Mouse (Mus musculus): ENCODE results near the gene Jund. TPM values are rescaled to one million over a fixed set of nuclear protein-coding genes. Genes with fewer than 3 reads are reported as not detected.
A peak's percentile ranks its signal among the peaks of the same experiment; 100 is the strongest.

The Jund gene
- total RNA-seq, 2 experiments from 2014 or later, result 166 to 187 TPM

DNA sequence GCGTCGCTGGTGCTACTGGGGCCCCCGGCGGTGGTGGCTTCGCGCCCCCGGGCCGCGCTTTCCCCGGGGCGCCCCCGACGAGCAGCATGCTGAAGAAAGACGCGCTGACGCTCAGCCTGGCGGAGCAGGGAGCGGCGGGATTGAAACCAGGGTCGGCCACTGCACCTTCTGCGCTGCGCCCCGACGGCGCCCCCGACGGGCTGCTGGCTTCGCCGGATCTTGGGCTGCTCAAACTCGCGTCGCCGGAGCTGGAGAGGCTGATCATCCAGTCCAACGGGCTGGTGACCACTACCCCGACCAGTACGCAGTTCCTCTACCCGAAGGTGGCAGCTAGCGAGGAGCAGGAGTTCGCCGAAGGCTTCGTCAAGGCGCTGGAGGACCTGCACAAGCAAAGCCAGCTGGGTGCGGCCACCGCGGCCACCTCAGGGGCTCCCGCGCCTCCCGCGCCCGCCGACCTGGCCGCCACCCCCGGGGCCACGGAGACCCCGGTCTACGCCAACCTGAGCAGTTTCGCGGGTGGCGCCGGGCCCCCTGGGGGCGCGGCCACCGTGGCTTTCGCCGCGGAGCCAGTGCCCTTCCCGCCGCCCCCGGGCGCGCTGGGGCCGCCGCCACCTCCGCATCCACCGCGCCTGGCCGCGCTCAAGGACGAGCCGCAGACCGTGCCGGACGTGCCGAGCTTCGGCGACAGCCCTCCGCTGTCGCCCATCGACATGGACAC, 526 bp downstream of the Jund start:
- peak in 1 of 2 experiments; percentile 67 for DNase-seq (ENCODE audit: low spot score in 2 of 2)

DNA sequence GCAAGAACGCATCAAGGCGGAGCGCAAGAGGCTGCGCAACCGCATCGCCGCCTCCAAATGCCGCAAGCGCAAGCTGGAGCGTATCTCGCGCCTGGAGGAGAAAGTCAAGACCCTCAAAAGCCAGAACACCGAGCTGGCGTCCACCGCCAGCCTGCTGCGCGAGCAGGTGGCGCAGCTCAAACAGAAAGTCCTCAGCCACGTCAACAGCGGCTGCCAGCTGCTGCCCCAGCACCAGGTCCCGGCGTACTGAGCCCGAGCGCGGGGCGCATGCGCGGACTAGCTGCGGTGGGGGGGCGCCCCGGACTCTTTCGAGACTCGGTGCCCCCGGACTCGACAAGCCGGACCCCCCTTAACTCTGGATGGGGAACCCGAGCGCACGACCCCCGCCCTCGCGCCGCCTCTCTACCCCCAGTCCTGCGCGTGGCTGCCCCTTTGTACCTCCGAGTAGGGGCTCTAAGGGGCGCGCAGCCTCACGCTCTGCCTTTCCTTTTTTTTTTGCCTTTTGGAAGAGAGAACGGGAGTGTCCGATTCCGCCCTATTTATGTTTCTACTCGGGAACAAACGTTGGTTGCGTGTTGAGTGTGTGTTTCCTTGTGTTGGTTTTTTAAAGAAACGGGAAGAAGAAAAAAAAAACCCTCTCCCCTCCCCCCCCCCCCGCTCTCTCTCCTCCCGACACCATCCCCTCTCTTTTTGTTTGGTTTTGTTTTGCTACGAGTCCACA, 1.2 kb downstream of the Jund start:
- peak; percentile 79 to 88 for DNase-seq (ENCODE audit: low spot score in 2 of 2)

DNA sequence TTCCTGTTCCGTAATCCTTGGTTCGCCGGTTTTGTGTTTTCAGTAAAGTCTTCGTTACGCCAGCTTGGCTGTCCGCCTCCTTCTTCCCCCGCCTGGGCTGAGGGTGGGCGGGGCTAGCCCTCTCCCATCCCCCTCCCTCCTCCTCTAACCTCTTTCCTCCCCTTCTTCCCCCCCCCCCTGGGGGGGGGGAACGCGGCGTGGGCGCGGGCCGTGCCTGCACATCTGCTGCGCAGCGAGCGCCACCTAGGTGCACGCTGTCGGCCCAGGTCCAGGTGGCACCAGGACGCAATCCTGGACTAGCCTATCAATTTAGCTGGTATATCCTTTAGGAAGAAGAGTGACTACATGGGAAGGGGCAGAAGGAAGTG, 1.8 kb downstream of the Jund start:
- peak; percentile 77 to 88 for DNase-seq (ENCODE audit: low spot score in 2 of 2)

DNA sequence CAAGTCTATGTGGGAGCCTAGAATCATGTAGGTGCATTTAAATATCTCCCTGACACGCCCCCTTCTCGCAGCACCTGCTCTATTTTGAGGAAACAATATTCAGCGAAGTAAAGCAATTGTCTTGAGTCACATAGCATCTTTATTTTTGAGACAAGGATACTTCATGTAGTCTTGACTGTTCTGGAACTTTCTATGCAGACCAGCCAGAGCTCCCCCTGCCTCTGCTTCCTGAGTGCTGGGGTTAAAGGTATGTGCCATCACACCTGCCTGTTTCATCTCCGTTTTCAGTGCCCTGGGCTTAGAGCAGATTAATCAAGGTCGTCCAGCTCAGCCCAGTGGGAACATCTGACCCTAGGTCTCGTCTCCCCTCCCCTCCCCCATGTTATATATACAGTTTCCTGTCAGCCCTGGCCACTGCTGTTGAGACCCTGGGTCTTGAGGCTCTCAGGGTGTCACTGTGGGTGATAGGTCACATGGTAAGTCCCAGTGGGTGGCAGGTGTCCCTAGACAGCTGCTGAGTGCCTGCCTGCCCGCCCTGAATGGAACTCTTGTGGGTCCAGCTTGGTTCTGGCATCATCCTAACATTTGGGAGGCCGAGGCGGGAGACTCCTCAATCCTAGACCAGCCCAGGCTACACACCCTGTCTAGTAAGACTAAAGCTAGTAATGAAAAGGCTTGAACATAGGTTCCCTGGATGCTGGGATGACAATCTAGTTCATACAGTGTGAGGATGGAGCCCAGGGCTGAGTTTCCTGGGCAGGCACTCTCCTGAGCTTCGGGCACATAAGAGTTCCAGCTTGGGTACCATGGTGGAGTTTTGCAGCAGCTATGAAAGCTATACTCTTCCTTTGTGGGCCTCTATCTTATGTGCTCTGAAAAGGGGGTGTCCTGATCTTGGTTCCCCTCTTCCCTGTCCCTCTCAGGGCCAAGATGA, 2.6 kb downstream of the Jund start:
- DNase-seq (ENCODE audit: low spot score in 2 of 2), result no peak

DNA sequence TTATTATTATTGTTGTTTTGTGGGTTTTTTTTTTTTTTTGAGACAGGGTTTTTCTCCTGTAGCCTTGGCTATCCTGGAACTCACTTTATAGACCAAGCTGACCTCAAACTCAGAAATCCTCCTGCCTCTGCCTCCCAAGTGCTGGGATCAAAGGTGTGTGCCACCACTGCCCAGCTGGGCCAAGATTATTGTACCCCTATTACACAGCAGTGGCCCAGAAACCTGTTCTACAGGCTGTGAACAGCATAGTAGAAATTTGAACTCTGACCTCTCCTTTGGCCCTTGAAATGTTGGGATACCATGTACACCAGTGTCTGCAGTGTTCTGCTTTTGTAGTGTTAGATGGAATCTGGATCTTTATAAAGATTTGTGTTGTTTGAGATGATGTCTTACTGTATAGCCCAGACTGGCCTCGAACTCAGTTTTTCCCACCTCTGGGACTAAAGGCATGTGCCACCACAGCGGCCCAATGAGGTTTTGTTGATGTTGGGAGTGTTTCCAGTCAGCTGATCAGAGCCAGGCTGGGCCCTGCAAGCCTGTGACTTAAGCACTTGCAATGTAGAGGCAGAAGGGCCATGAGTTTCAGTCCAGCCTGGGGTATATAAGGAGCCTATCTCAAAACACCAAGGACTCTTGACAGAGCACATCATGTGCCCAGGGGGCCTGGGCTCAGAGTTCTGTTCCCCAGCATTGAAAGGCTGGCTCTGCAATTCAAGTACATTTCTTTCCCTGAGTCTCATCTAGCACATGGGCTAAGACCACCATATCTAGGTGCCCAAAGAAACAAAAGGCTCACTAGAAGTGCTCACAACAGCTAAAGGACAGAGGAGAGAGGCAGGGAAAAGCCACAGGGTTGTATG, 3.5 kb downstream of the Jund start:
- no peak for DNase-seq (ENCODE audit: low spot score in 2 of 2)

DNA sequence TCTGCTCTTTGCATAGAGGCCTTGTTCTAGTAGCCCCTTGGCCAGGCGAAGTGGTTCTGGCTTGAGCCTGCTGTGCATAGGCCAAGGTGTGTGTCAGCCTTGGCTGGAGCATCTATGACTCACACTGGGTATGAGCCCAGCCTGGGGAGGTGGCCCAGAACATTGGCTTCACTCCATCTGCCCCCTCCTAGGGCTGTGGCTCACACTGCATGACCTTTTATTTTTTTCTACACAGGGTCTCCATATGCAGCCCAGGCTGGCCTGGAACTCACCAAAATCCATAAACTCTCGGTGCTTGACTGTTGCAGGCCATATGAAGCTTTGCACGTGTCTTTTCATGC, 4.1 kb downstream of the Jund start:
- DNase-seq (ENCODE audit: low spot score in 2 of 2), result peak; percentile 47 to 56

DNA sequence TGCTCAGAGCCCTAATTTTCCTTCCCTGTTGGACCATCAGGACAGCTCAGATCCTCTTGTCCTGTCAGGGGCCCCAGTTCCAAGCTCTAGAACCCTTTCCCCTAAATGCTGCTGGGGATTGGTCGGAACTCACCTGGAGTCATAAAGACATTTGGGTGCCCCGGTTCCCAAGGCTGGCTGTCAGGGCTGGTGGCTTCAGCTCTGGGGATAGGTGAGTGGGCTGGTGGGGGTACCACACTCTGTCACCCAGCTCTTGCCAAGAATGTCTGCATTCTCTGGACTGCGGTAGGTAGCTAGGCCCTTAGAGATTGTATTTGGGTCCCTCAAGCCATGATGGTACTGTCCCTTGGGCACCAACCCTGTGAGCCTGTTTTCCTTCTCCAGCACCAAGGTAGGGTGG, 4.5 kb downstream of the Jund start, which contains the start of gene Iqcn:
Iqcn (plus strand) TSS at position 171 of the 400 bp plus-strand sequence.
- no peak for DNase-seq (ENCODE audit: low spot score in 2 of 2)

DNA sequence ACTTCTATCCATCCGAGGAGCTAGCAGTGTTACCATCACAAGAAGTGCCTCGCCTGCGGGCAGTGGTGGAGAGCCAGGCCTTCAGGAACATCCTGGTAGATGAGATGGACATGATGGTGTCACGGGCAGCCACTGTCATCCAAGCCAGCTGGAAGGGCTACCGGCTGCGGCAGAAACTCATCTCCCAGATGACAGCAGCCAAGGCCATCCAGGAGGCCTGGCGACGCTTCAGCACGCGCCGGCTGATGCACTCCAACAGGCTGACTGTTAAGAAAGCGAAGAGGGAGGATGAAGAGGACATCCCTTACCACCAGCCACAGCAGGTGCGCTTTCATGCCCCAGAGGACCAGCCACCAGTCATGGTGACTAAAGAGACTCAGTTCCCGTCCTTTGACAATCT, 9.5 kb downstream of the Jund start:
- no peak for DNase-seq (ENCODE audit: low spot score in 2 of 2)

DNA sequence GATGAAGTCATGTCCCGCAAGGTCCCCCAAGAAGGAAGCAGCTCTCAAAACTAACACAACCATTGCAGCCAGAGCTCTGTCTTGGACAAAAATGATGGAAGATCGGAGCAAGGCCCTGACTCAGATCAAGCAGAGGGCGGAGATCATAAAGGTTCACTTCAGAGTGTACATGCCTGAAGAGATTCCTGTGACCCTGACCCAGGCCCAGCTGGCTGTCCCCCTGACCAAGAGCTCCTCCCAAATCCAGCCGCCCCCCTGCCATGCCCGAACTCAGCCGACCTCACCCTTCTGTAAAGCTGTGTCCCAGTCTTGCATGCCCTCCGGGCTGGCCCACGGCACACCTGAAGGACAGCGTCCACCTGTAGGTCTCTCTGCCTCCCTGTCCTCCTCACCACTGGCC, 11.0 kb downstream of the Jund start:
- DNase-seq (ENCODE audit: low spot score in 2 of 2), result no peak

DNA sequence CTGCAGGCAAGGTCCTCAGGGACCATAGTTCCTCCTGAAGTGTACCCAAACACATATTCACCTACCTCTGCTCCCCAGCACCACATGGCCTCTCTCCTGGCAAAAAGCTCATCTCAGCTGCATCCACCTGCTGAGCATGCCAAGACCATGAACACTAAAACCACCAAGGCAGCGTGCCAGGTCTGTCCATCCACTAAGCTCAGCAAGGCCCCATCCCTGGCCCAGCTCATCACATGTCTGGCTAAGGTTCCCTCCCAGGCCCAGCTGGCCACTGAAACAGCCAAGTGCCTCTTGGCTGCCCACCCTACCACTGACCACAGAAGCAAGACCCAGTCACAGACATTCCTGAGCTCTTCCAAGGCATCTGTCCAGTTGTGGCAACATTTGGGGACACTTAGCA, 11.5 kb downstream of the Jund start:
- no peak for DNase-seq (ENCODE audit: low spot score in 2 of 2)

DNA sequence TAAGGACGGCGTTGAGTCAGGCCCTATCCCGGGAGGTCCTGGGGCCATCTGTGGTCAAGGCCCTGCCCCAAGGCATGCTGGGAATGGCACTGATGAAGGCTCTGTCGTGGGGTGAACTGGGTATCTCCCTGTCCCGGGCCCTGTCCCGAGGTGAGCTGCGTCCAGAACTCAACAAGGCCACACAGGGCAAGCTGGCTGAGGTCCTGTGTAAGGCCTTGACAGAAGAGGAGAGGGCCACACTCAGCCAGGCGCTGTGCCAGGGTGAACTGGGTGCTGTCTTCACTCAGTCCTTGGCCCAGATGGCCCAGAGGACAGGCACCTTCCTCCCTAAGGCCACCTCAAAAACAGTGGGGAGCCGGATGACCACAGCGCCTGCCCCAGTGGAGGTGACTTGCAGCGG, 12.3 kb downstream of the Jund start:
- DNase-seq (ENCODE audit: low spot score in 2 of 2), result no peak

DNA sequence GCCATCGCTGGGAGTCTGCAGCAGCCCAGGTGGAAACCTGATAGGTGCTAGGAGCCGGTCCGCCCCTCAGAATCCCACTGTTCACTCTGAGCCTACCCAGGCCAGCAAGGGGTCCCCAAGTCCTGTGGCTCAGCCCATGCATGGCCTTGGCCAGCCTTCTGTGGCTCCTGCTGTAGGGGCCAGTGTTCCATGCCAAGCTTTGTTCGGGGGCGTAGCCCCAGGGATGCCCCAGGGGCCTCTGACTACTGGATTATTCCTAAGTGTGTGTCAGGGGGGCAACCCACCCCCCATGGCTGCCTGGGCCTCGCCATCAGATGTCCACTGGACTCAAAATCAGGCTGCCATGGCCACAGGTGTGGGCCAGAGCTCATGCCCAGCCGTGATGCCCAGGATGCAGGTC, 15.2 kb downstream of the Jund start:
- no peak for DNase-seq (ENCODE audit: low spot score in 2 of 2)

DNA sequence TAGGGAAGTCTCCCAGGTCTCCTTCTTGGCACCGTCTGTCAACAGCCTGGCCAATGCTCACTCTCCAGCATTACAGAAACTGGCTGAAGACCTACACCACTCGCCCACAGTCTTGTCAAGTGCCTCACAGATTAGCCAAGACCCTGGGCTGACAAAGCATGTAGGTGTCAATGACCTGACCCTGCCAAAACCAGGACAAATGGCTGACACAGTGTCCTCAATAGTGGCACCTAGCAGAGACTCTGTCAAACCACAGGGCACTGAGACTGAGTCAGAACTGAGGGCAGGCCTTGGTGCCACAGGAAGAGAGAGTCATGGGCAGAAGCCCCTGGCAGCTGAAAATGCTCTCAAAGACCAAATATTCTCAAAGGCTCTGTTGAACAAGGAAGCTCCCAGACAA, 16.3 kb downstream of the Jund start:
- no peak for DNase-seq (ENCODE audit: low spot score in 2 of 2)

DNA sequence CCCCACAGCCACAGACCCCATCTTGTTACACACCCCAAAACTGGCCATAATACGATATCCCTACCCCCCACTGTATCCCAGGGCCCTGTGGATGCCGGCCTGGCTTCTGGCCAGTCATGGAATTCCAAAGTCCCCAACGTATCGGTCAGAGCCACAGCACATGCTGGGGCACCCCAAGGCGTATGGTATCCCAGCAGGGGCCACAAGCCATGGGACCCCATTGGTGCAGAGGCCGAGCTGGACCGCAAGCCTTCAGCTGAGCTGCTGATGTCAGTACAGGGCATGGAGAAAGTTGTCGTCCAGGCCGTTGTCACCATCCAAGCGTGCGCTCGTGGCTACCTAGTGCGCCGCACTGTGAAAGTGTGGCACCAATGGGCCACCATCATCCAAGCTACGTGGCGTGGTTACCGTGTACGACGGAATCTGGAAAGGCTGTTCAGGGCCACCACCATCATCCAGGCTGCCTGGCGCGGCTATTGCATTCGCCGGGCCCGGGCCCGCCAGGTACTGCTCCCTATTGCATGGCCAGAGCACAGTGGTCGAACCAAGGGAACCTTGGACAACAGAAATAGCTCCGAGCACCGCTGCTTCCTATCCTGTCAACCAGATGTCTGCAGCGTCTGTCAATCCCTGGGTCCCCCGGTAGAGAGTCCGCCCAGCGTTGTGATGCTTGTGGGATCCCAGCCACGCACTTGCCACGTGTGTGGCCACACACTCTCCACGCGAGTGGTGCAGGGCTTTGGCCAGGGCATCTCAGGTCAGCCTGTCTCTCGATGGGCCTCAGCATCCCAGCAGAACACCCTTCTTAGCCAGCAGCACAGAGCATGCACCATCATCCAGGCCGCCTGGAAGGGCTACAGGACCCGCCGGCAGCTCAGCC, 18.0 kb downstream of the Jund start:
- DNase-seq (ENCODE audit: low spot score in 2 of 2), result peak in 1 of 2 experiments; percentile 5

DNA sequence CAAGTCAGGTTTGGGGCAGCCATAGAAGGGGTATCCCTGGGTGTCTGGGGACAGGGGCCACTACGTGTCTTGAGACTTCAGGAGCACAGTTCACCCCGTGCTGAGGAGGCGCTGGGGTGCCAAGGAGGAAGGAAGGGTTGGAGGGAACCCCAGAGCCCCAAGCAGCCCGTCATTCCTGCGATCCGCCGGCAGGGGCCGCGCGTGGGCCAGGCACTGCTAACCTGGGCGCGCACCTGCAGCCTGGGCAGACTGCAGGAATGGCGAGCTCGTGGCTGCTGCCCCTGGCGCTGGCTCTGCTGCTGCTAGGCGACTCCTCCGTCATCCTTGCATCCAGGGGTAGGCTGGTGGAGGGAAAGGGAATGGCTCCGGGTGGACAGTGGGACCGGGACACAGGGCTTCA, 19.5 kb downstream of the Jund start, which contains the start of gene Gm3336:
Gm3336 (plus strand) TSS at position 247 of the 400 bp plus-strand sequence.
- peak; percentile 53 to 72 for DNase-seq (ENCODE audit: low spot score in 2 of 2)

DNA sequence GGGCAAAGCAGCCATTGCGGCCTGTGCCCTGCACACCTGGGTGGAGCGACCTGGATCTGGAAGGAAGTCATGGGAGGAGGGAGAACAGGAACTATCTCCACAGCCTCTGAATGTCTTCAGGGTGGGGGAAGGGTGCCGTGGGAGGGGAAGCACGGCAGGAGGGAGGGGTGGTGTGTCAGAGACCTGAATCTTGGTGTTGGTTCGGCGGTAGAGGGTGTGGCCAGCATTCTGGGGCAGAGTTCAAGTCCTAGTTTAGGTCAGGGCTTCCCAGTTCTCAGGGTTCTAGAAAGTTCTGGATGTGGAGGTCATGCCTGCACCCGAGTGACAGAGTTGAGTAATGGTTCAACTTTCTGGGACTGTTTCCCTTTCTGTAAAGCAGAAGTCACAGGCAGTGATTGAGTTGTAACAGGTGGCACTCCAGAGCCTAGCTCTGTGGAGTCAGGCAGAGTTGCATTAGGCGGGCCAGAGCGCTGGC, 21.1 kb downstream of the Jund start:
- DNase-seq (ENCODE audit: low spot score in 2 of 2), result peak in 1 of 2 experiments; percentile 5

DNA sequence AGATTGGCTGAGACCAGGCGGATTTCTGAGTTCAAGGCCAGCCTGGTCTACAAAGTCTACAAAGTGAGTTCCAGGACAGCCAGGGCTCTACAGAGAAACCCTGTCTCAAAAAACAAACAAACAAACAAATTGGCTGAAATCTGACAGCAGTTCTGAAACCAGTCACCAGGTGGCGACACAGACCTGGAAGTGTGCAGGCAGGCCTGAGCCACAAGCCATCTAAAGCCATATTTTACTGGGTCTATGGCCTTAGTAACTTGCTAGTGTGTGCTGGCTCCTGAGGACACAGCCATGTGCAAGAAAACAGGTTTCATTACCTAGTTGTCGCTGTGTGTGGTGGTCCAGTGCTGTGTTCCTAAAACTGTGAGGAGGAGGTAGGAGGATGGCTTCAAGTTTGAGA, 22.0 kb downstream of the Jund start:
- peak; percentile 90 to 93 for DNase-seq (ENCODE audit: low spot score in 2 of 2)

DNA sequence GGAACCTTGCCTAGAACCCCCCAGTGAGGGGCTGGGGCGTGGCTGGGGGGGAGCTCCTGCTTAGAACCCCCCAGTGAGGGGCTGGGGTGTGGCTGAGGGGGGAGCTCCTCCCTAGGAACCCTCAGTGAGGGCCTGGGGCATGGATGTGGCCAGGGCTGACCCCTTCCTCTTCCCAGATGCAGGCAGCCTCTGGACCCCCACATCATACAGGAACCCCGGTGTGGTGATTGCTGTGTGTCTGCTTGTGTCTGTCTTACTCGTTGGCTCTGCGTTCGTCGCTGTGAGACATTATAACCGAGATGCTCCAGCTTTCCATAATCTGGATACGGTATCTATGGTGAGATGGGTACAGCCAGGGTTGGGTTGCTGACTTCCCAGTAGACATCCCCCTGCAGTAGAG, 22.9 kb downstream of the Jund start:
- DNase-seq (ENCODE audit: low spot score in 2 of 2), result no peak

DNA sequence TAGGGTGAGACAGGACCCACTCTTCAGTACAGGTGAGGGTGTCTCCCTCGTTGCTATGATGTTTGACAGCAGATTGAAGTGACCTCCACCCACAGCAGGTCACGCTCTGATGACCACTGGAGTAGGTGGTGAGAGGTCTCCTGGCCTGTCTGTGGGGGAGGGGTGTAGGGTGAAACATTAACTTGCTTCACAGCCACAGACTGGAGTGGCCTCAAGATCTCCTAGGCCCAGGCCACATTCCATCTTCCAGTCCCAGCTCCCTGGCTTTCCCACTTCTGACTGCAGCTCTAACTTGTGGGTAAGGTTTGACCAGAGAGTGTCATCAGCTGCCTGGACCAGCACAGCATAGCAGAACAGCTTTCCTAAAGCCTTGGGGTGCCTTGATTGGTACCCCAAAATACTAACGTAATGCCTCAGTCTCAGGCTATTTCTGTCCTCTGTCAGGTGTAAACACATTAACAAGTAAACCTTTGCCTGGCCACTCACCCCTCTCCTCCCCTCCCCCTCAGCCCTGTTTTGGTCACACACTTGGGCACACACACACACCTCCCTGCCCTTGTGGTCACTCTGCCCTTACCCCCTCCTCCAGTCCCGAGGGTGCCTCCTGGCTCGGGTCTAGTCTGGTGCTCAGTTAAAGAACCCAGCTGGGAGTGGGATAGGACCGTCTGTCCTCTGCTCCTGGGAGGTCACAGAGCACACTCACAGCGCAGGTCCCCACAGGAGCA, 24.9 kb downstream of the Jund start, which contains the start of gene Pde4c:
Pde4c (plus strand) TSS at position 235 of the 725 bp plus-strand sequence.
- no peak for DNase-seq (ENCODE audit: low spot score in 2 of 2)
